ENCODE assay signal across 35 mouse cellular contexts in the genomic region with DNA sequence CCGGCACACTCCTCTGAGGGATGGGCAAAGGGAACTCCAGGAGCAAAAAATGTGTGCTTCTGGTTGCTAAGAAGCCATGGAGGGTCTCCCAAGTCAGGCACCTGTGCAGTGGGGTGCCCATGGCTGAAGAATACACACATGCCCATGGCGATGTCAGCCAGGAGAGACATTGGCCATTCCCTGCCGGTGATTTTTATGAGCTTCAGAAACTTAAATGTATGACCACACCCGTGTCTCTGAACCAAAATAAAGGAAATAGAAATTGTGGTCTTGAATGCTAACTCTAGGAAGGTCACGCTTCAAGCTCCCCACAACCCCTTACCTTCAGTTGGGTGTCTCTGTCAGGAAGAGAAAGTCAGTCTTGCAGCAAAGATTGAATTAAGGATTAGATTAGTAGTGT.
"Had no signal": no experiment of that assay in that cellular context is flagged by ENCODE, and none has a peak within 500 bp of the region (broad histone marks: within the 10 kb centered on the region; RNA-seq: fewer than 3 reads in every experiment).

No protein-coding gene starts in this region.

- DNase-seq: heart, postnatal 10 days; heart, postnatal 14 days; heart, postnatal 36 days; heart, postnatal 4 days; kidney, adult 11 months; kidney, adult 18-20 months; kidney, adult 2 months; kidney, adult 8-10 months; kidney, adult 9 months; kidney, postnatal 10 days; kidney, postnatal 14 days; kidney, postnatal 25 days; kidney, postnatal 36 days; kidney, postnatal 4 days; layer of hippocampus, adult 9-11 months; layer of hippocampus, postnatal 36 days had no signal

- H3K36me3 ChIP-seq: heart, embryonic 10.5 days; heart, embryonic 12.5 days; heart, embryonic 13.5 days; heart, embryonic 15.5 days; hindbrain, embryonic 10.5 days; hindbrain, embryonic 12.5 days; hindbrain, embryonic 13.5 days; hindbrain, embryonic 15.5 days; intestine, embryonic 15.5 days; kidney, embryonic 15.5 days had no signal

- H3K9me3 ChIP-seq: heart, embryonic 10.5 days; heart, embryonic 12.5 days; heart, embryonic 13.5 days; heart, embryonic 15.5 days; hindbrain, embryonic 10.5 days; hindbrain, embryonic 12.5 days; hindbrain, embryonic 13.5 days; hindbrain, embryonic 15.5 days; intestine, embryonic 15.5 days; kidney, embryonic 15.5 days had no signal

- H3K4me2 ChIP-seq: heart, embryonic 11.5 days; heart, embryonic 12.5 days; heart, embryonic 13.5 days; heart, embryonic 15.5 days; hindbrain, embryonic 12.5 days; hindbrain, embryonic 13.5 days; hindbrain, embryonic 14.5 days; hindbrain, embryonic 15.5 days; intestine, embryonic 15.5 days; kidney, embryonic 15.5 days had no signal

- H3K4me1 ChIP-seq: heart, embryonic 10.5 days; heart, embryonic 12.5 days; heart, embryonic 13.5 days; heart, embryonic 15.5 days; hindbrain, embryonic 10.5 days; hindbrain, embryonic 12.5 days; hindbrain, embryonic 13.5 days; hindbrain, embryonic 15.5 days; intestine, embryonic 15.5 days; kidney, embryonic 15.5 days had no signal

- H3K4me3 ChIP-seq: heart, embryonic 10.5 days; heart, embryonic 12.5 days; heart, embryonic 13.5 days; heart, embryonic 15.5 days; hindbrain, embryonic 10.5 days; hindbrain, embryonic 12.5 days; hindbrain, embryonic 13.5 days; hindbrain, embryonic 15.5 days; intestine, embryonic 15.5 days; kidney, embryonic 15.5 days; layer of hippocampus, adult 2 months had no signal

- ATAC-seq: hindbrain, embryonic 16.5 days; hindbrain, postnatal 0 days; inflammation-experienced regulatory T-cells, adult 6 months; intestine, embryonic 15.5 days; intestine, embryonic 16.5 days; intestine, postnatal 0 days had no signal

- H3K27me3 ChIP-seq: heart, embryonic 12.5 days; heart, embryonic 13.5 days; heart, embryonic 15.5 days; hindbrain, embryonic 12.5 days; hindbrain, embryonic 13.5 days; hindbrain, embryonic 15.5 days; intestine, embryonic 15.5 days; kidney, embryonic 15.5 days had no signal

- H3K9ac ChIP-seq: heart, embryonic 12.5 days; heart, embryonic 13.5 days; heart, embryonic 15.5 days; hindbrain, embryonic 12.5 days; hindbrain, embryonic 13.5 days; hindbrain, embryonic 14.5 days; hindbrain, embryonic 15.5 days; intestine, embryonic 15.5 days; kidney, embryonic 15.5 days had no signal

- H3K27ac ChIP-seq: heart, embryonic 10.5 days; heart, embryonic 13.5 days; heart, embryonic 15.5 days; hindbrain, embryonic 10.5 days; hindbrain, embryonic 12.5 days; hindbrain, embryonic 13.5 days; hindbrain, embryonic 14.5 days; hindbrain, embryonic 15.5 days; hindbrain, postnatal 0 days; intestine, embryonic 15.5 days; kidney, embryonic 15.5 days; kidney, postnatal 0 days; layer of hippocampus, adult 2 months had no signal
